Mouse (Mus musculus): ENCODE results near the gene Ankrd28.

Gene Ankrd28

DNA sequence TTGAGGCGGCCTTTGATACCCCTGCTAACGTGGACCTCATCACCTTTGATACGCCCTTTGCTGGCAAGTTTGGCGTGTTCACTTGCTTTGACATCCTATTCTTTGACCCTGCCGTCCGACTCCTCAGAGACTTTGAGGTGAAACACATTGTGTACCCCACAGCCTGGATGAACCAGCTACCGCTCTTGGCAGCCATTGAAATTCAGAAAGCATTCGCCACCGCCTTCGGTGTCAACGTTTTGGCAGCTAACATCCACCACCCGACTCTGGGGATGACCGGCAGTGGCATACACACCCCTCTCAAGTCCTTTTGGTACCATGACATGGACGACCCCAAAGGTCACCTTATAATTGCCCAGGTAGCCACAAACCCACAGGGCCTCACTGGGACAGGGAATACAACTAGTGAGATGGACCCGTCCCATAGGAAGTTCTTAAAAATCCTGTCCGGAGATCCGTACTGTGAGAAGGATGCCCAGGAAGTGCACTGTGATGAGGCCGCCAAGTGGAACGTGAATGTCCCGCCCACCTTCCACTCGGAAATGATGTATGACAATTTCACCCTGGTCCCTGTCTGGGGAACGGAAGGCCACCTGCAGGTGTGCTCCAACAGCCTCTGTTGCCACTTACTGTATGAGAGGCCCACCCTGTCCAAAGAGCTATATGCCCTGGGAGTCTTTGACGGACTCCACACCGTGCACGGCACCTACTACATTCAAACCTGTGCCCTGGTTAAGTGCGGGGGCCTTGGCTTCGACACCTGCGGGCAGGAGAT, 163.3 kb downstream of the Ankrd28 start:
- DNase-seq (ENCODE audit: low spot score in 2 of 2), result no peak

- DNase-seq (ENCODE audit: low spot score in 2 of 2), result no peak
Measured at GRCm38 (mm10) chr14:31665566-31665940, 164.9 kb downstream of the Ankrd28 start.

GRCm38 (mm10) chr14:31664903-31665565, 165.4 kb downstream of the Ankrd28 start:
- peak in 1 of 2 experiments; percentile 37 for DNase-seq (ENCODE audit: low spot score in 2 of 2)

GRCm38 (mm10) chr14:31664100-31664902, 166.2 kb downstream of the Ankrd28 start:
- no peak for DNase-seq (ENCODE audit: low spot score in 2 of 2)

DNA sequence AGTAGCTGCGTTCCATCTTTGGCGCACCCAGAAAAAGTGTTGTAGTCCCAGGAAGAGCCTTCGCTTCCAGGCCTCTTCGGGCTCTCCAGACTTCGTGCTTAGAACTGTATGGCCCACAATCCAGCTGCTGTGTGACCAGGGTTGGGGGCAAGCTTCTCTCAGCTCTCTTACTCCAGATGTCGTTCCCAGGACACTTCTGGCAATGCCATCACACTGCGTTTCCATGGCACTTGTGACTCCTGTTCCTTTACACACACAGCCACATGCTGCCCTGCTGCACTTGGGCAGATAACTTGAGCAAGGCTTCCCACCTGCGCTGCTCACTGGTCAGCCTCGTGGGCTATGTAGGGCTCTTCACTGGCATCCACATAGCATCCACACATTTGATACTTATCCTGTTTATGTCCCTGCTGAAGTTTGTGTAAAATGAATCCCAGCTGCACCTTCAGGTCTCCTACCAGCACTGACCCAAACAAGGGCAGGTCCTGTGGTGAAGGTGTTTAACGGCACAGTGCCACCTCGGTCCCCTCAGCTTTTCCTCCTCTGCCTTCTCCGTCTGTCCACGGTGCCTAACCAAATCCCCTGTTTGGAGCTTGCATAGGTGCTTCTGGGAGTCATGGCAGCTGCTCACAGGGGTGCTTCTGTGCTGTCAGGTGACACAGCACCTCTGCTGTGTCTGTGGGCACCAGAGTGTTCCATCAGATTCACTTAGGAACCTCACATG, 166.9 kb downstream of the Ankrd28 start:
- DNase-seq (ENCODE audit: low spot score in 2 of 2), result peak in 1 of 2 experiments; percentile 3

DNA sequence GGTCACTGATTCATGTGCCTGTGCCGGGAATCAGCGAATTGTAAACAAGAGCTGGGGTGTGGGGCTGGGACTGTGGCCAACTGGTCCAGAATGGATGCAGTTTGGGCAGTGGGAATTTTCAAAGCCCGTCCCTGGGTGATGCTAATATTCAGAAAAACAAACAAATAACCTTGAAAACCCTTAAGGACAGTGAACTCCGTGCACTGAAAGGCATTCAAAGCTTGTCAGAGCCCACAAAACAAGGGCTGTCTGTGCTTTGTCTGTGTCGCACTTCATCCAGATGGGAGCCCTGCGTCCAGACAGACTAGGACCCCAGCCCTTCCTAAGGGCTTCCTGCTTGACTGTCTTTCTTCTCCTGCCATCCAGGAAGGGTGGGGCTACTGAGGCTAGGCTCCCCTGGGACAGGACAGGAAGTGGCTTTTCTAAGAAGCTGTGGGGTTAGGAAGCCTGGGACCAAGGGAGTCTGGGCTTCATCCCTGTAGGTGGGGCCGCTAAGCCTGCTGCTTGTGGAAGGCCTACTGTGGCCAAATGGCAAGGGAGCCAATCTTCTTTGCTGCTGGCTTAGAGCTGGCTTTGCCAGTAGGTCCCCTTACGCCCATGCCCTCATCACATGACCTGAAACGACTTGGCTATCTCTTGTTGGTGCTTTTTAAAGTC, 167.8 kb downstream of the Ankrd28 start:
- peak in 1 of 2 experiments; percentile 9 for DNase-seq (ENCODE audit: low spot score in 2 of 2)

GRCm38 (mm10) chr14:31661671-31662554, 168.5 kb downstream of the Ankrd28 start:
- DNase-seq (ENCODE audit: low spot score in 2 of 2), result peak; percentile 31 to 53

DNA sequence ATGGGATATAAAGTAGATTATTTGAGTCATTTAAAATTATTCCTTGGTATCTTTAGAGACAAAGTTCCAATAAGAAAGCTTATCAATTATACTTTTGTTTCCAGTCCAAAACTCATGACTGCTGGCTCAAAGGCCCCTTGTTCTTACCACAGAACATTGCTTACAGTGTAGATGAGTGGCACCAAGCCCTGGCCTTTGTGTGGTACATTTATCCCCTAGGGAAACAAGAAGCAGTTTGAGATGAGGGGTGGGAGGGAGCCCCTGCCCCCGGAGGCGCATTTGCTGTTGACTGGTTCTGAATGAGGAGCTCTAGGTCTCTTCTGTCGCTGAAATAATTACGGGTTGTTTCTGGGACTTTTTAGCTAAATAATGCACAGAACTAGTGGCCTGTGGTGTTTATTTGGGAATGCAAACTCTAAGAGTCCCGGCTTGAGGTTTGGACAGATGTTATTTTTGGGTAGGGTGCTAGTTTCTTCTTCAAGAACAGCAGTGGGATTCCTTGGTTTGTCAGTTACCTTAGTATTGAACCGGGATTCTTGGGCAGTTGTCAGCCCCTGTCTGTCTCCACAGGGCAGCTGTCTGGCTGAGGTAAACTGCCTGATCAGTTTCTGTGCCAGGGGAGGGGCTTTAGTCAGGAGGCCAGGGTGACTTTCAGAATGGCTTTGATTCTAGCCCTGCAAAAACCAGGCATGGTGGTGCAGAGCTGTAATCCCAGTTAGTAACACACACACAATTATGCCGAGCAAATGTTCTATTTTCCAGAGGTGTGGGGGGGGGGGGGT, 169.9 kb downstream of the Ankrd28 start:
- peak in 1 of 2 experiments; percentile 5 for DNase-seq (ENCODE audit: low spot score in 2 of 2)

GRCm38 (mm10) chr14:31659501-31660181, 170.8 kb downstream of the Ankrd28 start:
- DNase-seq (ENCODE audit: low spot score in 2 of 2), result peak in 1 of 2 experiments; percentile 1

- DNase-seq (ENCODE audit: low spot score in 2 of 2), result no peak
Measured at GRCm38 (mm10) chr14:31658126-31658680, 172.2 kb downstream of the Ankrd28 start.

- DNase-seq (ENCODE audit: low spot score in 2 of 2), result peak in 1 of 2 experiments; percentile 67
Measured at GRCm38 (mm10) chr14:31656857-31657645, 173.4 kb downstream of the Ankrd28 start.

DNA sequence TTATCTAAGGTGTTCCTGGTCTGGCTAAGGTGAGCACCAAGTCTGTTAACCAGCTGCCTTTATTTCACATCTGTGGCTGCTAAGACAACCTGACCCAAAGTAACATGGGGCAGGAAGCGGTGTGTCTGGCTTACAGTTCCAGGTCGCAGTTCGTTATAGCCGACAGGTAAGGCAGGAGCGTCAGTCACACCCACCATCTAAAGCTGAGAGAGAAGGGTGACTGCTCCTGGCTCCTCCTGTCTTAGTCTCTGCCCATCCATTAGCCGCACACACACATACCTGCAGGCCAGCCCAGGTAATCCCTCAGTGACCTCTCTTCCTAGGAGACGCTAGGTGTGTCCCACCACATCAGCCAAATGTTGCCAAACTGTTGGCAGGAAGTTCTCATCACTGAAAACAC, 174.1 kb downstream of the Ankrd28 start:
- DNase-seq (ENCODE audit: low spot score in 2 of 2), result no peak

GRCm38 (mm10) chr14:31655406-31655805, 175.0 kb downstream of the Ankrd28 start:
- no peak for DNase-seq (ENCODE audit: low spot score in 2 of 2)

DNA sequence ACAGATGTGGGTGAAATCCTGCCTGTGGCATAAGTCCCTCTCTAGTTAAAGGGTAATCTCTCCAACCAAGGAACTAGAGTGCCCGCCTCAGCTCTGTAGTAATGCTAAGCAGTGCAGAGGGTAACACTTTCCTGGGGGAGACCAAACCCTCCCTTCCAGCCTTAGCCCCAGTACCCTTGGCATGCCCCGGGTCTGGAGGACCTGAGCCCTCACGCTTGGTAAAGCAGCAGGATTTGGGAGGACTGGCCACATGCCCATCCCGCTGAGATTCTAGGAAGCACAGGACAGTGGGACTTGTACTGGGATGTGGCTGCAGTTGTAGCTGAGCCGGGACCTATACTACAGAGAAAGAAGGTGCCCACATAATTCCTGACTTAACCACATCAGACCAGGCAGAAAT, 175.6 kb downstream of the Ankrd28 start:
- DNase-seq (ENCODE audit: low spot score in 2 of 2), result no peak

DNA sequence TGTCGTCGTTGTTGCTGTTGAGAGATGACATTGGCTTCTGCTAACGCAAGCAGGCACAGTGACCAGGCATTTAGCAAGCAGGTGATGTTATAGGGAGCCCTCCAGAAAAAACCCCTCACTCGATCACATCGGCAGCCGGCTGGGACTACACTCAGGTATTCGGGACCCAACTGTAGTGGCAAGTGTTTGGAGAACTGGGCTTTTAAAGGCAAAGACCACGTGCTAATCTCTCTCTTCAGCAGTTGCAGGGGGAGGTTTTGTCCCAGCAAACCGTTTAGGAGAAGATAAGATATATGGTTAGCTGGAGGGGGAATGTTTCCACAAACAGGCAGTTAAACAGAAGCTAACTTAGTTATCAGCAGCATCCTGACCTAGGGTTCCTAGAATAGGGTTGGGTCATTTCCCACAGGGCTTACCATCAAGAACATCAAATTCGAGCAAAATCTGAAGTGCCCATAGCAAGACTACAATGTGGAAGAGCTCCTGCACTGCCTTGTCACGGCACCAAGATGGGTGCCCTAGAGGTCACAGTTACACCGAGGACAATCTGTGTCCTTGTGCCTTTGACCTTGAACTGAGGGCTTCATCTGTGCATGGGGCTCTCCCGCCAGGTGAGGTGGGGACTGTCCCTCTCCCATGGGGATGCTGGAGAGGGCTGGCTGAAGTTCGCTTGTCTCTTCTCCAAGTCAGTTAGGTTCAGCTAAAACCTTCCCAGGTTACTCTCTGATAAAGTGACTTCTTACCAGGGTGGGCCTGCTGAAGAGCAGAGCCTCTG, 177.2 kb downstream of the Ankrd28 start:
- no peak for DNase-seq (ENCODE audit: low spot score in 2 of 2)

- DNase-seq (ENCODE audit: low spot score in 2 of 2), result no peak
Measured at GRCm38 (mm10) chr14:31652624-31653023, 177.8 kb downstream of the Ankrd28 start.

DNA sequence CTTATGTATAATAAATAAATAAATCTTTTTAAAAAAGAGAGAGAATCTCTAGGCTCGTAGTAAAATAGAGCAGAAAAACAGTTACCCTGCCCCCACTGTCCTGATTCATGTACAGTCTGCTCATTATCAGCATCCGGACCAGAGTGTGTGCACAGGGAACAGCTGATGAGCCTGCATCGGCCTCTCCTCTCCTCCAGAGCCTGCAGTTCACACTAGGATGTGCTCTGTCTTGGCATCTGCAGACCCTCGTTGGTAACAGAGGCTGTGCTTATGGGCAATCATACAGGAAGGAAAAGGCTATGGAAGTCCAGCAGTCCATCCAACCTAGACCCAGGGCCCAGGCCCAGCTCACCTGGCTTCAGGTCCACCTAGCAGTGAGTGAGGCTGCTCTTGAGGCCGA, 178.3 kb downstream of the Ankrd28 start:
- no peak for DNase-seq (ENCODE audit: low spot score in 2 of 2)

Data from spleen, postnatal 14 days (tissue).